Mouse (Mus musculus) erythroblast, embryonic 14.5 days (primary cell): ENCODE results near the gene Gstt2.

Source experiments
- GATA1 ChIP-seq: IDR thresholded peaks from 2 replicates; pipeline ENCODE4 v1.6.1; 2012; ENCODE audit warnings: low read length, inconsistent platforms, mixed read lengths
- TAL1 ChIP-seq: IDR thresholded peaks from 3 replicates; pipeline ENCODE4 v1.6.1; 2012; ENCODE audit warnings: low read length, inconsistent platforms, mixed read lengths

- TF ChIP-seq GATA1 (no peak), TAL1 (no peak)
These were observed 46.5 kb downstream of the Gstt2 start for GRCm38 (mm10) chr10:75790773-75791172.
